Mouse (Mus musculus): ENCODE data around the gene Muc4. TPM values are rescaled to one million over a fixed set of nuclear protein-coding genes. Genes with fewer than 3 reads are reported as not detected.

Gene Muc4
- polyA plus RNA-seq, 1 experiment, result 0.12 TPM

- TF ChIP-seq REST (IDR thresholded peaks at IDR 0.05; ENCODE audit: insufficient read depth, insufficient read length), result no peak
- TF ChIP-seq POLR2AphosphoS2 (IDR thresholded peaks at IDR 0.05; ENCODE audit: insufficient read length, low read depth), result no peak
- H3ac ChIP-seq (ENCODE audit: control insufficient read depth, insufficient read length), result no peak overlapping the region
- no peak overlapping the region for H3K4me2 ChIP-seq (ENCODE audit: low read depth)
- H3K36me3 ChIP-seq (ENCODE audit: control insufficient read depth, insufficient read depth), result no peaks in the 10 kb centered on the region
- H3K27me3 ChIP-seq (ENCODE audit: control insufficient read depth, insufficient read depth, insufficient read length), result no peaks in the 10 kb centered on the region
- H3K79me2 ChIP-seq (ENCODE audit: control insufficient read depth, insufficient read depth), result no peaks in the 10 kb centered on the region
- no peak overlapping the region for H3K4me3 ChIP-seq
Observed at GRCm38 (mm10) chr16:32790056-32790455, 54.4 kb downstream of the Muc4 start.

- no peaks in the 10 kb centered on the region for H3K36me3 ChIP-seq (ENCODE audit: control insufficient read depth, insufficient read depth)
- no peak for TF ChIP-seq POLR2A (IDR thresholded peaks at IDR 0.05; ENCODE audit: insufficient read length, low read depth)
- no peak for TF ChIP-seq REST (IDR thresholded peaks at IDR 0.05; ENCODE audit: insufficient read depth, insufficient read length)
- no peak for TF ChIP-seq CEBPB (IDR thresholded peaks at IDR 0.05; ENCODE audit: insufficient read depth, poor library complexity, severe bottlenecking)
- no peak for TF ChIP-seq E2F4 (IDR thresholded peaks at IDR 0.05; ENCODE audit: insufficient read depth)
- TF ChIP-seq SRF (IDR thresholded peaks at IDR 0.05; ENCODE audit: control insufficient read depth, insufficient read length, low read depth), result no peak
- no peak overlapping the region for H3K4me3 ChIP-seq
- no peaks in the 10 kb centered on the region for H3K79me2 ChIP-seq (ENCODE audit: control insufficient read depth, insufficient read depth)
- no peaks in the 10 kb centered on the region for H3K27me3 ChIP-seq (ENCODE audit: control insufficient read depth, insufficient read depth, insufficient read length)
- no peak overlapping the region for H3ac ChIP-seq (ENCODE audit: control insufficient read depth, insufficient read length)
- H3K4me2 ChIP-seq (ENCODE audit: low read depth), result no peak overlapping the region
Observed at GRCm38 (mm10) chr16:32795177-32795576, 59.5 kb downstream of the Muc4 start.

DNA sequence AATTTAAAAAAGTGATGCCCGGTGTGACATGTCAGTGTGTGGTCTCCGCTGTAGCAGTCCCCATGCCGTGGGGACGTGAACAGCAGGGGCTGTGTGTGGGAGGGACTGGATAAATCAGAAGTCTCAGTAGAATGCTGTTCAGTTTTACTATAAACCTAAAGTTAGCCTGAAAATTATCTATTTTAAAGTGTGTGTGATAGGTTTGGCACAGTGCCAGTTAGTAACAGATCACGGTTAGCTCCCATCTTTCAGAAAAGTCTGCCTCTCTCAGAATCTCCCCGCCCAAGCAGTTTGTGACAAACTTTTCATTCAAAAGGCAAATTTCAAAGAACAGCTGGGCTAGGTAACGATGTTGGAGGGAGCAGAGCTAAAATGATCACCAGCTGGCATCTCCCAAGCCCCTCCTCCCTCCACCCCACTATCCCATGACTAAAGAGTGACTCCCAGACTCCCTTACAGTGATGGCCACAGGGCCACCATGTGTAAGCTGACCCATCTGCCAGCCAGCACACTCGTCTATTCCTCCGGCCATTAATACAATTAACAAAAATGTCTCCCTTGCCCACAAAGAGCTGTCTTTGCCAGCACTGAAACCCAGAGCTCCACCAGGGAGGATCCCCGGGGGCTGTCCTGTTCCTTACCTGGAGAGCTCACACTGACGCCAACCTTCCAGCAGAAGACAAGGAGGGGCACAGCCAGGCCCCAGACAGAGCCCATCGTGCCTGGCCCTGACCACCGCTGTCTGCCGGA lies 61.2 kb downstream of the Muc4 start:
- no peaks in the 10 kb centered on the region for H3K36me3 ChIP-seq (ENCODE audit: control insufficient read depth, insufficient read depth)
- H3K4me2 ChIP-seq (ENCODE audit: low read depth), result peak overlapping the region; percentile 6
- no peaks in the 10 kb centered on the region for H3K27me3 ChIP-seq (ENCODE audit: control insufficient read depth, insufficient read depth, insufficient read length)
- H3ac ChIP-seq (ENCODE audit: control insufficient read depth, insufficient read length), result no peak overlapping the region
- H3K79me2 ChIP-seq (ENCODE audit: control insufficient read depth, insufficient read depth), result no peaks in the 10 kb centered on the region
- TF ChIP-seq POLR2AphosphoS2 (IDR thresholded peaks at IDR 0.05; ENCODE audit: insufficient read length, low read depth) (no peak), MYOD1 (IDR thresholded peaks at IDR 0.05; ENCODE audit: control insufficient read depth in 1 of 3, insufficient read length in 2 of 3, low read depth in 2 of 3) (peak in 2 of 3 experiments; percentile 1 to 44), TCF12 (IDR thresholded peaks at IDR 0.05; ENCODE audit: insufficient read depth, poor library complexity, severe bottlenecking) (no peak), E2F4 (IDR thresholded peaks at IDR 0.05; ENCODE audit: insufficient read depth) (no peak), CEBPB (IDR thresholded peaks at IDR 0.05; ENCODE audit: insufficient read depth, poor library complexity, severe bottlenecking) (no peak)
- no peak overlapping the region for H3K4me3 ChIP-seq

DNA sequence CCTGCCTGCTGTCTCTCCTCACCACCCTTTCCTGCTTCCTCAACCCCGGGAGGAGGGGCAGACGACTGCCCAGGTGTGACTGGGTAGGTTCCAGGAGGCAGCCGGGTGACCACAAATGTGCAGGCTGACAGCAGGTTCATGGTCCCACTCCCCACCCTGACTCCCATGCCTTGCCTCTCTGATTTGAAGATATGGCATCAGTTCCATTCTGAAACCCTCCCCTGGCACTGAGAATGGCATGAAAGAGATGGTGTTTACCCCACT lies 61.7 kb downstream of the Muc4 start, which contains the start of gene Muc20:
TSS of gene Muc20 (minus strand) at position 10 of the 264 bp plus-strand sequence.
- no peak for TF ChIP-seq CEBPB (IDR thresholded peaks at IDR 0.05; ENCODE audit: insufficient read depth, poor library complexity, severe bottlenecking)
- no peak for TF ChIP-seq SRF (IDR thresholded peaks at IDR 0.05; ENCODE audit: control insufficient read depth, insufficient read length, low read depth)
- TF ChIP-seq REST (IDR thresholded peaks at IDR 0.05; ENCODE audit: insufficient read depth, insufficient read length), result no peak
- TF ChIP-seq MAX (IDR thresholded peaks at IDR 0.05; ENCODE audit: low read depth), result no peak
- no peak for TF ChIP-seq USF1 (IDR thresholded peaks at IDR 0.05; ENCODE audit: low read depth)
- no peak for TF ChIP-seq MYOD1 (IDR thresholded peaks at IDR 0.05; ENCODE audit: control insufficient read depth in 1 of 3, insufficient read length in 2 of 3, low read depth in 2 of 3)
- no peak for TF ChIP-seq MYOG (IDR thresholded peaks at IDR 0.05; ENCODE audit: control insufficient read depth in 1 of 3, insufficient read depth in 1 of 3, insufficient read length in 2 of 3, low read depth in 2 of 3)
- TF ChIP-seq POLR2A (IDR thresholded peaks at IDR 0.05; ENCODE audit: insufficient read length, low read depth), result no peak
- no peak for TF ChIP-seq E2F4 (IDR thresholded peaks at IDR 0.05; ENCODE audit: insufficient read depth)
- no peak for TF ChIP-seq TCF12 (IDR thresholded peaks at IDR 0.05; ENCODE audit: insufficient read depth, poor library complexity, severe bottlenecking)
- no peak for TF ChIP-seq POLR2AphosphoS2 (IDR thresholded peaks at IDR 0.05; ENCODE audit: insufficient read length, low read depth)
- TF ChIP-seq TCF3 (IDR thresholded peaks at IDR 0.05; ENCODE audit: insufficient read length, low read depth), result no peak
- H3ac ChIP-seq (ENCODE audit: control insufficient read depth, insufficient read length), result no peak within 1 kb of the TSS
- H3K4me2 ChIP-seq (ENCODE audit: low read depth), result peak within 1 kb of the TSS; percentile 6
- H3K4me3 ChIP-seq, result no peak within 1 kb of the TSS
- no peaks in the 10 kb centered on the region for H3K27me3 ChIP-seq (ENCODE audit: control insufficient read depth, insufficient read depth, insufficient read length)
- H3K36me3 ChIP-seq (ENCODE audit: control insufficient read depth, insufficient read depth), result no peaks in the 10 kb centered on the region
- no peaks in the 10 kb centered on the region for H3K79me2 ChIP-seq (ENCODE audit: control insufficient read depth, insufficient read depth)

DNA sequence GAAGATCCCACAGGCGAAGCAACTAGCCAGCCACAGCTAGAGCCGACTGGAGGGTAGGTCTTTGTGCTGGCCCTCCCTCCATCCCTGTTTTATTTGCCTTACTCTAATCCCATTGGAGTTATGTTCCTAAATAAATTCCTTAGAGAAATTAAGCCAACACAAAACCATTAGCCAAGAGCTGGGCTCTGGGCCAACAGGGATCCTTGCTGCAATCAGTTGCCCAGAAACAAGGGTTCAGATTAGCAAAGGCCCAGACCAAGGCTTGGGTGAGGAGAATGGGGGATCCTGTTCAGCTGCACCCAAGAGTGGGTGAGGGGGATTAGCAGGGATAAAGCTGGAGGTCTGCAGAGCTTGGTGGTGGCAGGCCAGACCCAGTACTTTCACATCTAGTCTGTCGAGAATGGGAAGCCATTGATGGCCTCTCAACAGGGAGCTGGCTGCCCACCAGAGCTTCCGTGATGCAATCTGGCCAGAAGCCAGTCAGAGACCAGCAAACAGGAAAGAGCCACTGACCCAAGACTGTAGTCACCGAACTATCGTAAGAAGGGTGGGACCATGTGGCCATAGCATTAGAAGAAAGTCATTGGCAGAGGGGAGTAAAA lies 67.7 kb downstream of the Muc4 start:
- H3K4me3 ChIP-seq, result no peak overlapping the region
- H3ac ChIP-seq (ENCODE audit: control insufficient read depth, insufficient read length), result no peak overlapping the region
- no peaks in the 10 kb centered on the region for H3K27me3 ChIP-seq (ENCODE audit: control insufficient read depth, insufficient read depth, insufficient read length)
- no peaks in the 10 kb centered on the region for H3K79me2 ChIP-seq (ENCODE audit: control insufficient read depth, insufficient read depth)
- no peaks in the 10 kb centered on the region for H3K36me3 ChIP-seq (ENCODE audit: control insufficient read depth, insufficient read depth)
- peak overlapping the region; percentile 44 for H3K4me2 ChIP-seq (ENCODE audit: low read depth)
- TF ChIP-seq TCF12 (IDR thresholded peaks at IDR 0.05; ENCODE audit: insufficient read depth, poor library complexity, severe bottlenecking) (no peak), USF1 (IDR thresholded peaks at IDR 0.05; ENCODE audit: low read depth) (no peak), CEBPB (IDR thresholded peaks at IDR 0.05; ENCODE audit: insufficient read depth, poor library complexity, severe bottlenecking) (peak; percentile 19; the same call in 1 of the 2 replicates), MYOG (IDR thresholded peaks at IDR 0.05; ENCODE audit: control insufficient read depth in 1 of 3, insufficient read depth in 1 of 3, insufficient read length in 2 of 3, low read depth in 2 of 3) (no peak), REST (IDR thresholded peaks at IDR 0.05; ENCODE audit: insufficient read depth, insufficient read length) (no peak)

Data from myocyte (in vitro differentiated cells).